Mouse (Mus musculus): ENCODE data around the gene Cd2. TPM values are rescaled to one million over a fixed set of nuclear protein-coding genes. Genes with fewer than 3 reads are reported as not detected.

The Cd2 gene
- polyA plus RNA-seq, 1 experiment from 2014 or later = not detected

- H3K27ac ChIP-seq = peak overlapping the region; percentile 63
- peak; percentile 29; the same call in 1 of the 2 replicates for ATAC-seq (ENCODE audit: insufficient number of reproducible peaks, insufficient read depth, low FRiP score, low TSS enrichment)
Observed at GRCm38 (mm10) chr3:101280348-101281311, 7.1 kb downstream of the Cd2 start.

DNA sequence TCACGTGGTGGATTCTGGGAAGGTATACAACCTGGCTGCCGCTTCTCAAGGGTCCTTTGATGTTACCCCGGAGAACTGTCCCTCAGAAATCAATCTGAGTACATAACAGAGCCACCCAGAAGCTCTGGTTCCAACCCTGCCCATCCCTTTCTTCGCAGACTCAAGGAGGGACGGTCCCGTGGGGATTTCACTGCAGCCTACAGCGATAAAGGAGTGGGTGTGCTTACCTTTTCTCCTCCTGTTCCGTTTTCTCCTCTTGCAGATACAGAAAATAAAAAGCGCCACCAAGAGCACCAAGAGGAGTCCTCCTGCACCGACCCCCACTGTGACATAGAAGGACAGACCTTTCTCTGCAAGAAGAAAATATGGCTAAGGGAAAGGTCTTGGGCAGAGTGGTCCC, 8.2 kb downstream of the Cd2 start:
- 83% methylated on average over 10 of the region's 10 CpGs for WGBS
- Histone ChIP-seq H3K36me3 (no peaks in the 10 kb centered on the region), H3K9ac (no peak overlapping the region), H3K4me1 (peaks cover 22% of the 10 kb centered on the region), H3K27ac (no peak overlapping the region), H3K9me3 (no peaks in the 10 kb centered on the region), H3K4me3 (no peak overlapping the region), H3K4me2 (replicated peaks) (no peak overlapping the region), H3K27me3 (no peaks in the 10 kb centered on the region)
- no peak for ATAC-seq (ENCODE audit: insufficient number of reproducible peaks, insufficient read depth, low FRiP score, low TSS enrichment)

More at GRCm38 (mm10) chr3:101280348-101281311, 7.1 kb downstream of the Cd2 start:
- H3K4me2 ChIP-seq (replicated peaks) = no peak overlapping the region
- no peak overlapping the region for H3K4me3 ChIP-seq
- no peak overlapping the region for H3K9ac ChIP-seq
- no peaks in the 10 kb centered on the region for H3K27me3 ChIP-seq
- WGBS = 49% methylated on average over 15 of the region's 15 CpGs
- H3K36me3 ChIP-seq = no peaks in the 10 kb centered on the region
- no peaks in the 10 kb centered on the region for H3K9me3 ChIP-seq
- peaks cover 22% of the 10 kb centered on the region for H3K4me1 ChIP-seq

- H3K27me3 ChIP-seq = no peaks in the 10 kb centered on the region
- H3K9me3 ChIP-seq = no peaks in the 10 kb centered on the region
- peaks cover 22% of the 10 kb centered on the region for H3K4me1 ChIP-seq
- no peaks in the 10 kb centered on the region for H3K36me3 ChIP-seq
- no peak for ATAC-seq (ENCODE audit: insufficient number of reproducible peaks, insufficient read depth, low FRiP score, low TSS enrichment)
- no peak overlapping the region for H3K9ac ChIP-seq
- 85% methylated on average over 5 of the region's 5 CpGs for WGBS
- no peak overlapping the region for H3K4me2 ChIP-seq (replicated peaks)
- H3K27ac ChIP-seq = no peak overlapping the region
- no peak overlapping the region for H3K4me3 ChIP-seq
Observed at GRCm38 (mm10) chr3:101278396-101278795, 9.3 kb downstream of the Cd2 start.

DNA sequence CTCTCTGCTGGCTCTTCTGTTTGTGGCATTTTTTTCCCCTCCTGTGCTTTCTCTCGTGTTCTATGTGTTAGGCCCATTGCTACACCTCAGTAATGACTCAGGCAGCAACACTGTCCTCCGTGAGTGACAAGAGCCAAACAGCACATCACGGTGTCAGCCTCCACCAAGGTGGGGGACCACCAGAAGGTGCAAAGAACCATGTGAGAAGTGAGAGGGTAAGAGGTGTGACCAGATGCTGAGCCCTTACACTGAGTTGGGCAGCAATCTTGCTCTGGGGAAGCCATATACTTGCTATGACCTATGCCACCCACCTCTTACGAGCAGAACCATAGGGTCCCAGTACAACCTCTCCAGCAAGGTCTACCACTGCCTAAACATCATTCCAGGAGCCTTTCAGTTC, 9.9 kb downstream of the Cd2 start:
- no peaks in the 10 kb centered on the region for H3K27me3 ChIP-seq
- no peak overlapping the region for H3K9ac ChIP-seq
- no peak overlapping the region for H3K4me3 ChIP-seq
- no peak overlapping the region for H3K4me2 ChIP-seq (replicated peaks)
- 85% methylated on average over 4 of the region's 4 CpGs for WGBS
- H3K36me3 ChIP-seq = no peaks in the 10 kb centered on the region
- H3K27ac ChIP-seq = no peak overlapping the region
- ATAC-seq (ENCODE audit: insufficient number of reproducible peaks, insufficient read depth, low FRiP score, low TSS enrichment) = no peak
- peaks cover 22% of the 10 kb centered on the region for H3K4me1 ChIP-seq
- H3K9me3 ChIP-seq = no peaks in the 10 kb centered on the region

GRCm38 (mm10) chr3:101276501-101277320, 11.0 kb downstream of the Cd2 start:
- Histone ChIP-seq H3K4me1 (peaks cover 14% of the 10 kb centered on the region), H3K4me2 (replicated peaks) (no peak overlapping the region), H3K9ac (no peak overlapping the region), H3K4me3 (no peak overlapping the region), H3K27ac (no peak overlapping the region), H3K27me3 (no peaks in the 10 kb centered on the region), H3K9me3 (no peaks in the 10 kb centered on the region), H3K36me3 (no peaks in the 10 kb centered on the region)
- 73% methylated on average over 12 of the region's 12 CpGs for WGBS
- ATAC-seq (ENCODE audit: insufficient number of reproducible peaks, insufficient read depth, low FRiP score, low TSS enrichment) = no peak

- Histone ChIP-seq H3K27me3 (no peaks in the 10 kb centered on the region), H3K4me1 (peaks cover 7% of the 10 kb centered on the region), H3K4me3 (no peak overlapping the region), H3K9ac (no peak overlapping the region), H3K27ac (no peak overlapping the region), H3K4me2 (replicated peaks) (no peak overlapping the region), H3K9me3 (no peaks in the 10 kb centered on the region), H3K36me3 (no peaks in the 10 kb centered on the region)
- WGBS = 83% methylated on average over 16 of the region's 16 CpGs
- ATAC-seq (ENCODE audit: insufficient number of reproducible peaks, insufficient read depth, low FRiP score, low TSS enrichment) = no peak
Observed at GRCm38 (mm10) chr3:101275636-101276300, 12.0 kb downstream of the Cd2 start.

- WGBS = 93% methylated on average over 3 of the region's 3 CpGs
- no peak overlapping the region for H3K9ac ChIP-seq
Observed at GRCm38 (mm10) chr3:101274794-101275193, 12.9 kb downstream of the Cd2 start.

DNA sequence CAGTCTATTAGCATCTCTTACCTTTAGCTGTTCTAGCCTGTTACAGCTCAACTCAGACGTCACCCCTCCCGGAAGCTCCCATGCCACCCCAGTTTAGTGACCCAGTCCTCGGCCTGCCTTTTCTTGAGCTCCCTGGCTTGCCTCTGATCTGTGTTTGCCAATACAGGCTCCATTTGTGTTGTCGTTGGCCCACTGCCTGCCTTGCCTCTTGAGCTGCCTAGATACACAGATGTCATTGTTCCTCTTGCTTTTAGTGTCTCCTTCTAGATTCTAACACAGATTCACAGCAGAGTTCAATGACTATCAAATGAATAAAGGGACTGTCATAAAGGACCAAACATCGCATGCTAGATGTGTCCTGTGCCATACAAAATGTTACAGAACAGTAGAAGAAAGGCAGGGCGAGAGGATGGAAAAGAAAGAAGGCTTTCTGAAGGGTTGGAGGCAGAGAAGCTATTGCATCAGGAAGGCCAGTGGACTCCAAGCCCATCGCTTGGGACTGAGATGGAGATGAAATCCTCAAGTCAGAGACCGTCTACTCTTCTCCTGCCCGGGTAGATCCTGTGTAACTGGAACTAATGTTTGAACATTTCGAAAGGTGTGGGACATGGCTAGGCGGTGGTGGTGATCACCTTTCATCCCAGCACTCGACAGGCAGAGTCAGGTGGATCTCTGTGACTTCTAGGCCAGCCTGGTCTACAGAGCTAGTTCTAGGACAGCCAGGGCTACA, 13.5 kb downstream of the Cd2 start:
- H3K9me3 ChIP-seq = no peaks in the 10 kb centered on the region
- H3K36me3 ChIP-seq = no peaks in the 10 kb centered on the region
- H3K9ac ChIP-seq = no peak overlapping the region
- H3K4me1 ChIP-seq = no peaks in the 10 kb centered on the region; the same call in 1 of the 2 replicates
- H3K4me2 ChIP-seq (replicated peaks) = no peak overlapping the region
- 85% methylated on average over 12 of the region's 12 CpGs for WGBS
- no peak overlapping the region for H3K27ac ChIP-seq
- no peak for ATAC-seq (ENCODE audit: insufficient number of reproducible peaks, insufficient read depth, low FRiP score, low TSS enrichment)
- no peak overlapping the region for H3K4me3 ChIP-seq
- no peaks in the 10 kb centered on the region for H3K27me3 ChIP-seq

More at GRCm38 (mm10) chr3:101274794-101275193, 12.9 kb downstream of the Cd2 start:
- no peak overlapping the region for H3K4me2 ChIP-seq (replicated peaks)
- no peak overlapping the region for H3K27ac ChIP-seq
- no peaks in the 10 kb centered on the region for H3K27me3 ChIP-seq
- no peaks in the 10 kb centered on the region for H3K36me3 ChIP-seq
- no peaks in the 10 kb centered on the region for H3K9me3 ChIP-seq
- ATAC-seq (ENCODE audit: insufficient number of reproducible peaks, insufficient read depth, low FRiP score, low TSS enrichment) = no peak
- no peak overlapping the region for H3K4me3 ChIP-seq
- H3K4me1 ChIP-seq = peaks cover 4% of the 10 kb centered on the region; the same call in 1 of the 2 replicates

DNA sequence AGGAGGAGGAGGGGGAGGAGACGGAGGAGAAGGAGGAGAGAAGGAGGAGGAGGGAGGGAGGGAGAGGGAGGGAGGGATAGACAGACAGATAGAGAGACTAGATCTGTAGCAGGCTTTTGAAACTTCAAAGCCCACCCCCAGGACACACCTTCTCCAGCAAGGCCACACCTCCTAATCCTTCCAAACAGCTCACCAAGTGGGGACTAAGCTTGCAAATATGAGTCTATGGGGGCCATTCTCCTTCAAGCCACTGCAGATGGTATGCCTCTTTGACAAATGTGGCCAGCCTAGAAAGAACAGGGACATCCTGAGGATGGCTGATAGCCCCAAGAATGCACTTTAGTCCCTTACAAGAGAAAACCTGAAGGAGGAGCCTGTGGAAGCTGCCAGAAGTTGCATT, 15.6 kb downstream of the Cd2 start:
- Histone ChIP-seq H3K4me1 (no peaks in the 10 kb centered on the region), H3K9me3 (0 out of 2 replicates have a peak, but pooled peaks cover 2% of the 10 kb centered on the region), H3K36me3 (no peaks in the 10 kb centered on the region), H3K27me3 (no peaks in the 10 kb centered on the region), H3K4me3 (no peak overlapping the region), H3K4me2 (replicated peaks) (no peak overlapping the region), H3K9ac (no peak overlapping the region), H3K27ac (no peak overlapping the region)
- 56% methylated on average over 1 of the region's 1 CpGs for WGBS
- ATAC-seq (ENCODE audit: insufficient number of reproducible peaks, insufficient read depth, low FRiP score, low TSS enrichment) = no peak

DNA sequence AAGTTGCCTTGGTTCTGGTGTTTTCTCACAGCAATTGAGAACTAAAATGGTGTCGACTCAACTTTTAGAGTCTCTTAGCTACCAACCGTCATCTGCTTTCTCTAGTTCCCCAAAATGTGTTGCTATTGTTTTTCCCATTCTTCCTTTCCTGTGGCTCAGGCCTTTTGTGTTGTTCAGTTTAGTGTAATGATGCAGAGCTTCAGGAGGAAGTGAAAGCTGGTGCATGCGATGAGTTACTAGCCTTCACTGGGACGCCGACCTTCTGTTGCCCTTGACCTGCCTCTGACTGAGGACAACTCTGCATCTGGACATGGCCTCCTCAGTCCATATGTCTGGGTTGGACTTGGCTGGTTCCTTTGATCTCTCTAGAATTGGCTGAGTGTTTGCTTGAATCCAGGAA, 16.9 kb downstream of the Cd2 start:
- Histone ChIP-seq H3K36me3 (no peaks in the 10 kb centered on the region), H3K4me1 (no peaks in the 10 kb centered on the region), H3K9me3 (0 out of 2 replicates have a peak, but pooled peaks cover 2% of the 10 kb centered on the region), H3K27ac (no peak overlapping the region), H3K4me2 (replicated peaks) (no peak overlapping the region), H3K9ac (no peak overlapping the region), H3K27me3 (no peaks in the 10 kb centered on the region), H3K4me3 (no peak overlapping the region)
- ATAC-seq (ENCODE audit: insufficient number of reproducible peaks, insufficient read depth, low FRiP score, low TSS enrichment) = no peak
- WGBS = 94% methylated on average over 5 of the region's 5 CpGs

- 87% methylated on average over 7 of the region's 7 CpGs for WGBS
- Histone ChIP-seq H3K4me1 (no peaks in the 10 kb centered on the region), H3K4me3 (no peak overlapping the region), H3K9me3 (0 out of 2 replicates have a peak, but pooled peaks cover 2% of the 10 kb centered on the region), H3K4me2 (replicated peaks) (no peak overlapping the region), H3K9ac (no peak overlapping the region), H3K27me3 (no peaks in the 10 kb centered on the region), H3K27ac (no peak overlapping the region), H3K36me3 (no peaks in the 10 kb centered on the region)
- ATAC-seq (ENCODE audit: insufficient number of reproducible peaks, insufficient read depth, low FRiP score, low TSS enrichment) = no peak
Observed at GRCm38 (mm10) chr3:101268361-101268760, 19.4 kb downstream of the Cd2 start.

Measured in embryonic facial prominence, embryonic 12.5 days (tissue).